Mouse (Mus musculus) intestine, embryonic 14.5 days (tissue): Measurements from ENCODE around the gene 7420426K07Rik. TPM values are rescaled to one million over a fixed set of nuclear protein-coding genes. Genes with fewer than 3 reads are reported as not detected.
A peak's percentile ranks its signal among the peaks of the same experiment; 100 is the strongest.

ENCODE experiments used
- ATAC-seq: fragments of 200-750 bp; cut with Nextera tagmentation; replicated peaks from 2 replicates; pipeline ENCODE4 v1.8.0; 2017; ENCODE audit warnings: low read depth, moderate number of reproducible peaks, moderate TSS enrichment, moderate library complexity; ENCODE audit not compliant: low FRiP score, low TSS enrichment
- DNase-seq: peaks from one replicate; pipeline ENCODE4 v3.0.0-alpha.2; 2018; ENCODE audit warnings: low spot score
- H3K27ac ChIP-seq: fragments of 300-500 bp; sonication (generic); 2 replicates; pipeline ENCODE4 v1.5.1; 2014; ENCODE audit warnings: low read depth, mild to moderate bottlenecking, control low read depth
- H3K27me3 ChIP-seq: fragments of 300-500 bp; sonication (generic); replicated peaks from 2 replicates; pipeline ENCODE4 v1.6.1; 2014; ENCODE audit warnings: low read length, control low read depth; ENCODE audit not compliant: control insufficient read depth, insufficient read depth
- H3K36me3 ChIP-seq: fragments of 300-500 bp; sonication (generic); 2 replicates; pipeline ENCODE4 v1.6.1; 2014; ENCODE audit warnings: low read length, control low read depth; ENCODE audit not compliant: control insufficient read depth, insufficient read depth
- H3K4me1 ChIP-seq: fragments of 300-500 bp; sonication (generic); replicated peaks from 2 replicates; pipeline ENCODE4 v1.6.1; 2014; ENCODE audit warnings: low read length, control low read depth, mixed read lengths; ENCODE audit not compliant: control insufficient read depth, insufficient read depth
- H3K4me2 ChIP-seq: fragments of 300-500 bp; sonication (generic); 2 replicates; pipeline ENCODE4 v1.6.1; 2014; ENCODE audit warnings: low read length
- H3K4me3 ChIP-seq: fragments of 300-500 bp; sonication (generic); 2 replicates; pipeline ENCODE4 v1.5.1; 2014; ENCODE audit warnings: low read depth, low read length, control low read depth, mixed read lengths
- H3K9ac ChIP-seq: fragments of 300-500 bp; sonication (generic); 2 replicates; pipeline ENCODE4 v1.6.1; 2014; ENCODE audit warnings: mild to moderate bottlenecking, low read length
- H3K9me3 ChIP-seq: fragments of 300-500 bp; sonication (generic); 2 replicates; pipeline ENCODE4 v1.6.1; 2016; ENCODE audit warnings: low read length, control low read depth; ENCODE audit not compliant: control insufficient read depth
- WGBS: fragments of 180-500 bp; shearing (Covaris S2); extraction: QIAGEN DNeasy Blood & Tissue Kit; methylation state at CpG from one replicate; pipeline ENCODE4 v1.1.7; 2014; 5-methylcytosine and 5-hydroxymethylcytosine counted together
- polyA plus RNA-seq: library from polyadenylated mRNA; unstranded; fragments of >200 nt; fragmentation: Nextera tagmentation; extraction: Ambion mirVana; gene quantifications from 2 replicates; pipeline ENCODE4 v1.2.1, GENCODE M21; 2014

The 7420426K07Rik gene
- polyA plus RNA-seq, 1 experiment from 2014 or later = not detected

GRCm38 (mm10) chr9:98929496-98929895 is 26.6 kb downstream of the 7420426K07Rik start:
- 87% methylated on average over 2 of the region's 2 CpGs for WGBS

GRCm38 (mm10) chr9:98932931-98933330 is 30.0 kb downstream of the 7420426K07Rik start:
- Histone ChIP-seq H3K9ac (no peak overlapping the region), H3K27ac (no peak overlapping the region), H3K4me3 (no peak overlapping the region), H3K4me2 (no peak overlapping the region), H3K9me3 (0 out of 2 replicates have a peak, but pooled peaks cover 2% of the 10 kb centered on the region), H3K4me1 (no peaks in the 10 kb centered on the region), H3K27me3 (peaks cover 6% of the 10 kb centered on the region; the same call in 1 of the 2 replicates), H3K36me3 (no peaks in the 10 kb centered on the region)
- WGBS = 48% methylated on average over 6 of the region's 6 CpGs
- no peak for ATAC-seq
- DNase-seq = no peak

More at GRCm38 (mm10) chr9:98929496-98929895, 26.6 kb downstream of the 7420426K07Rik start:
- ATAC-seq (no peak), DNase-seq (no peak)
- Histone ChIP-seq H3K27me3 (no peaks in the 10 kb centered on the region), H3K4me3 (no peak overlapping the region), H3K9me3 (0 out of 2 replicates have a peak, but pooled peaks cover 2% of the 10 kb centered on the region), H3K27ac (no peak overlapping the region), H3K36me3 (no peaks in the 10 kb centered on the region), H3K4me1 (no peaks in the 10 kb centered on the region), H3K4me2 (no peak overlapping the region), H3K9ac (no peak overlapping the region)

GRCm38 (mm10) chr9:98935190-98935909 is 32.4 kb downstream of the 7420426K07Rik start:
- ATAC-seq = no peak
- H3K27me3 ChIP-seq = peaks cover 6% of the 10 kb centered on the region; the same call in 1 of the 2 replicates
- no peak for DNase-seq

GRCm38 (mm10) chr9:98939290-98939689 is 36.4 kb downstream of the 7420426K07Rik start:
- WGBS = 27% methylated on average over 2 of the region's 2 CpGs
- Histone ChIP-seq H3K4me2 (no peak overlapping the region), H3K9me3 (no peaks in the 10 kb centered on the region), H3K9ac (no peak overlapping the region), H3K4me3 (no peak overlapping the region), H3K27ac (no peak overlapping the region), H3K27me3 (peaks cover 6% of the 10 kb centered on the region; the same call in 1 of the 2 replicates), H3K4me1 (no peaks in the 10 kb centered on the region), H3K36me3 (no peaks in the 10 kb centered on the region)
- ATAC-seq (no peak), DNase-seq (no peak)

More at GRCm38 (mm10) chr9:98935190-98935909, 32.4 kb downstream of the 7420426K07Rik start:
- WGBS = 29% methylated on average over 16 of the region's 16 CpGs
- H3K4me2 ChIP-seq = no peak overlapping the region
- no peaks in the 10 kb centered on the region for H3K4me1 ChIP-seq
- no peaks in the 10 kb centered on the region for H3K9me3 ChIP-seq
- H3K9ac ChIP-seq = no peak overlapping the region
- no peak overlapping the region for H3K4me3 ChIP-seq
- H3K27ac ChIP-seq = no peak overlapping the region
- H3K36me3 ChIP-seq = no peaks in the 10 kb centered on the region

- peaks cover 19% of the 10 kb centered on the region for H3K4me1 ChIP-seq
- no peak overlapping the region for H3K27ac ChIP-seq
- DNase-seq (peak; percentile 69), ATAC-seq (no peak)
- no peak overlapping the region for H3K9ac ChIP-seq
- H3K9me3 ChIP-seq = no peaks in the 10 kb centered on the region
- no peak overlapping the region; the same call in 1 of the 2 replicates for H3K4me2 ChIP-seq
- peaks cover 81% of the 10 kb centered on the region for H3K27me3 ChIP-seq
- under 1% methylated on average over 40 of the region's 40 CpGs for WGBS
- H3K4me3 ChIP-seq = peak overlapping the region; percentile 3; the same call in 1 of the 2 replicates
- H3K36me3 ChIP-seq = no peaks in the 10 kb centered on the region
These were observed 49.5 kb downstream of the 7420426K07Rik start for GRCm38 (mm10) chr9:98952171-98953050.

GRCm38 (mm10) chr9:98953291-98953690 is 50.4 kb downstream of the 7420426K07Rik start:
- H3K36me3 ChIP-seq = no peaks in the 10 kb centered on the region
- peaks cover 19% of the 10 kb centered on the region for H3K4me1 ChIP-seq
- H3K4me2 ChIP-seq = no peak overlapping the region
- H3K9me3 ChIP-seq = no peaks in the 10 kb centered on the region
- no peak overlapping the region for H3K9ac ChIP-seq
- WGBS = 4% methylated on average over 4 of the region's 4 CpGs
- no peak overlapping the region for H3K27ac ChIP-seq
- ATAC-seq (no peak), DNase-seq (no peak)
- H3K27me3 ChIP-seq = peaks cover 90% of the 10 kb centered on the region
- H3K4me3 ChIP-seq = no peak overlapping the region

GRCm38 (mm10) chr9:98953830-98954229 is 50.9 kb downstream of the 7420426K07Rik start:
- Histone ChIP-seq H3K27me3 (peaks cover 91% of the 10 kb centered on the region), H3K9ac (no peak overlapping the region), H3K4me3 (no peak overlapping the region), H3K36me3 (no peaks in the 10 kb centered on the region), H3K4me2 (no peak overlapping the region), H3K4me1 (peaks cover 19% of the 10 kb centered on the region), H3K9me3 (no peaks in the 10 kb centered on the region), H3K27ac (no peak overlapping the region)
- WGBS = 5% methylated on average over 9 of the region's 9 CpGs
- ATAC-seq (no peak), DNase-seq (peak; percentile 61)
